Mouse (Mus musculus) heart, postnatal 0 days (tissue): ENCODE data around the gene Pptc7.

ENCODE experiments used
- CTCF ChIP-seq: IDR thresholded peaks from 2 replicates; pipeline ENCODE4 v1.5.1; 2016; ENCODE audit warnings: antibody characterized with exemption, control low read depth, low read depth
- EP300 ChIP-seq: IDR thresholded peaks from 2 replicates; pipeline ENCODE4 v1.6.1; 2016; ENCODE audit warnings: antibody characterized with exemption, low read depth

GRCm38 (mm10) chr5:122272821-122273220 is 11.3 kb upstream of the Pptc7 start:
- TF ChIP-seq CTCF (no peak), EP300 (no peak)
